Mouse (Mus musculus) gastrocnemius, adult 8-10 months (tissue): ENCODE results near the gene Kptn. TPM values are rescaled to one million over a fixed set of nuclear protein-coding genes. Genes with fewer than 3 reads are reported as not detected.

Experiments used
- DNase-seq, 2 experiments: peaks; one replicate each; pipeline ENCODE4 v3.0.0; 2022; ENCODE audit warnings: low spot score in 2 of 2
- total RNA-seq, 4 experiments: library from RNA; stranded (reverse); gene quantifications; 2 replicates each; pipeline ENCODE4 v1.2.4; 2022

Kptn gene
- total RNA-seq, 4 experiments from 2014 or later: 10.7 to 13.4 (median 11.9) TPM

DNA sequence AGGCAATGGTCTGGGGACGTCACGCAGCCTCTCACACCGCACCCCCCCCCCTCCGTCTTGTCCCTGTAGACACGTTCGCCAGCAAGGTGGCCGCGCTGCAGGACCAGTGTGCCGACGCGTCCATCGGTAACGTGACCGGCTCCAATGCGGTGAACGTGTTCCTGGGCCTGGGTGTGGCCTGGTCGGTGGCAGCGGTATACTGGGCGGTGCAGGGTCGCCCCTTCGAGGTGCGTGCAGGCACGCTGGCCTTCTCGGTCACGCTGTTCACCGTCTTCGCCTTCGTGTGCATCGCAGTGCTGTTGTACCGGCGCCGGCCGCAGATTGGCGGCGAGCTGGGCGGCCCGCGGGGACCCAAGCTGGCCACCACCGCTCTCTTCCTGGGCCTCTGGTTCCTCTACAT is 39.0 kb downstream of the Kptn start:
- no peak for DNase-seq

GRCm38 (mm10) chr7:16160702-16161101 is 41.0 kb downstream of the Kptn start:
- DNase-seq: no peak

GRCm38 (mm10) chr7:16161302-16161701 is 41.6 kb downstream of the Kptn start:
- no peak for DNase-seq

DNA sequence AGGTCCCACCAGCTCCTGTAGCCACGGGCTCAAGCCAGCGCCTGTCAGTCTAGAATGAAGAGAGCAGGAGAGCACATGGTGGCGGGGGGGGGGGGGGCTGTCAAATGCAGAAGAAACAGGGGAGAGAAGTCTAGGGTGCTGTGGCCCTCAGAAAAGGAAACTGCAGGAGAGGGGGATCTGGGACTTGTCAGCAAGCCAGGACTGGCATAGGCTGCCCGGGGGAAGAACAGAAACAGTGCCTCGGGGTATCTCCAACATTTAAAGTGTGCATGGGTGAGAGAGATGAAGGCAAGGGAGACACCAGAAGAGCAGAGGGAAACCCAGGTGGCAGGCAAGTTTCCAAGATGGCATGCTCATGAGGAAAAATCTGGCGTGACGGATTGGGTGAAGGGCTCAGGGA is 42.3 kb downstream of the Kptn start:
- no peak for DNase-seq

- no peak for DNase-seq
Observed at GRCm38 (mm10) chr7:16172141-16172581, 52.5 kb downstream of the Kptn start.

DNA sequence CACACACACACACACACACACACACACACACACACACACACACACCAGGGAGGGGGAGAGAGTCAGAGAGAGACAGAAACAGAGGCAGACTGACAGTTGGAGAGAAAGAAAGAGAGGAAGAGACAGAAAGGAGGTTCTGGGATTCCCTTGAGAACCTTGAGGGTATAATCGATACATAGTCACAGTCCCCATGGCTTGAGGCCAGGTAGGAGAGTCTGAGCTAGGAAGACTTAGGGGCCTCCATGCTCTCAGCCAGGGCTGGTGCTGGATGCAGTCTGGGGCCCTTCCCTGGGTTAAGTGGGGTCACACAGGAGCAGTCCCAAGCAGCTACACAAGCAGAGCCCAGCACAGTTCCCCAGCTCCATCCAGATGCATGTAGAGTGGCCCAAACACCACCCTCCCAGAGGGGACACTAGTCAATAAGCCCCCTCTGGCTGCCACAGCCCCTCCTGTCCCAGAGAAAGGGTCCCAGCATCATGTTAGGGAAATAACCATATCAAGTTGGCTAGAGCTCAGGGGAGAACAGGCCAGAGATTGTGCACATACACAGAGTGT is 53.0 kb downstream of the Kptn start:
- no peak for DNase-seq

DNA sequence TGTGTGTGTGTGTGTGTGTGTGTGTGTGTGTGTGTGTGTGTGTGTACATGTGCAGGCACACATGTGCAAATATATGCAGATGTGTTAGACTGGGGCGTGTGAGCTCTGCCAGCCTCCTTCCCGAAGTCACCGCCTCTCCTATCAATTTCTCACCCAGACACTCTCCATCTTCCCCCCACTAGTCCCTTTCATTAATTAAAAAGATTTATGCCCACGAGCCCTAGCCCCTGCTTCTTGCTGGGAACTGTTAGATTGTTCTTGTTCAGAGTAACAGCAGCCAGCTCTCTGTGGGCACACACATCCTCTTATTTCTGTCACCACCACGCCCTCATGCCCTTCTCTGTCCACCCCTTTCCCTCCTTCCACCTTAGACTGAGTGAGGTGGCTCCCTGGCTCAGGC is 53.5 kb downstream of the Kptn start:
- no peak for DNase-seq

DNA sequence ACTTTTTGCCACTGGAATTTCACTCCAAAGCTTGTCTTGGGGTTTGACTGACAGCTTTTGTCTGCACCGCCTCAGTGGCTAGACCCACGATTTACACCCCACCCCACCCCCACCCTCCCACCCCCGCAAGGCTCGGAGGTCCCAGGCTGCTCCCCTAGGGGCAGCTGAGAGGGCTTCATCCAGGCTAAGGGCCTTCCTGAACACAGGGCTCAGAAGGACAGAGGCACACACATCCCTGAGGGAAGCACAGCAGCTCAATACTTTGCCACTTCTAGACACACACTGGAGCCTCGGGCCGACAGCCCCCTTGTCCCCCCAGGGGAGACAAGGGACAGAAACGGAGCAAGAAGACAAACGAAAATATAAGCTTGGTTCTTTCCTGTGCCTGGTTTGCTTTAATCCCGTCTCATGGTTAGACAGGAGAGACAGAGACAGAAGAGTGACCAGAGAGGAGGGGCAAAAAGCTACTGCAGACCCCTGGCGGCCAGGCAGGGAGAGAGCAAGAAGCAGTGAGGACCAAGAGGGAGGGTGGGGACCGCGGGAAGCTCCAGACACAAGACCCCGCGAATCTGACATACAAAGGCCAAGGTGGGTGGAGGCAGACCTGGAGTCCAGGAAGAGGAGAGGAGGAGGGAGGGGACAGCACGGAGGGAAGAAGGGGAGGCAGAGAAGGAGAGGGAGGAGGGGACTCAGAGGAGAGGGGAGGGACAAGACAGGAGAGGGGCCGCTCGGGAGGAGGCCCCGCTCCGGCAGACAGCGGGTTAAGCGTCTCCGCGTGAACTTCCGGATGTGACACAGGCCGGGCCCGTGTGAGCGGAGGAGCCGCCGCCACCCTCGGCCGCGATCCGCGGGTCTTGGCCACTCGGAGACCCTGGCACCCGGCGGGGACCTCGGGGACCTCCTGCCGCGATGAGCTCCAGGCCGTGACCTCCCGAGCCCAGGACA is 55.2 kb downstream of the Kptn start, which contains the start of gene Meis3:
Meis3 (plus strand) TSS at position 494 of the 945 bp plus-strand sequence.
- DNase-seq: peak in 1 of 2 experiments; percentile 8

DNA sequence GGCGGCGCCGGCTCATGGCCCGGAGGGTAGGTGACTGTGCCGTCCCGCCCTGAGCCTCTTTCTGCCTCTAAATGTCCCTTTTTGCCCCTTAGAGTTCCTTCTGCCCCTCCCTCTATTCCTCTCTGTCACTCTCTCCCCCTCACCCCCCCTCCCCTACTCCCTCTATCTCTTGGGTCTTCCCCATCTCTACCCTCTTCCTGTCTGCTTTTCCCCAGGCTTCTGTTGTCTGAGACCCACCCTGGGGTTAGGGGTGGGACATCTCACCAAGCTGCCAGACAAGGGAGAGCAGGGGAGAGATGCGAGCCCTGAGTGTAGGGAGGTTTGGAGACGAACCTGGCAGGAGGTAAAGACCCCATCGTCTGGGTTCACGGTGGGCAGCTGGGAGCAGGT is 55.8 kb downstream of the Kptn start:
- no peak for DNase-seq

Other genes starting within 250 kb of the Kptn start
- not detected for gene Crx, start 239.9 kb upstream of the Kptn start, total RNA-seq
- gene Crxos, start 237.3 kb upstream of the Kptn start, total RNA-seq: not detected
- gene Selenow, start 197.5 kb upstream of the Kptn start, total RNA-seq: 1,000 to 10,000 TPM; 1,735 to 2,070 (median 1,829) TPM
- 10 to 100 TPM; 76.2 to 96.3 (median 82.3) TPM for gene Nop53, start 173.8 kb upstream of the Kptn start, total RNA-seq
- gene Ehd2, start 152.3 kb upstream of the Kptn start, total RNA-seq: 10 to 100 TPM; 23.7 to 32.7 (median 28.2) TPM
- gene Bicra, start 72.0 kb upstream of the Kptn start, total RNA-seq: 1 to 10 TPM; 3.7 to 6.8 (median 5.6) TPM
- gene Zfp541, start 58.1 kb upstream of the Kptn start, total RNA-seq: not detected
- 100 to 1,000 TPM; 105 to 140 (median 115) TPM for gene Napa, start 21.4 kb upstream of the Kptn start, total RNA-seq
- under 1 TPM; 0.07 to 0.19 (median 0.13) TPM for gene Slc8a2, start 9.9 kb downstream of the Kptn start, total RNA-seq
- gene Meis3, start 55.2 kb downstream of the Kptn start, total RNA-seq: 1 to 10 TPM in 2 of 4 experiments, under 1 TPM in 2; 0.58 to 1.5 (median 0.86) TPM
- 1 to 10 TPM; 2.5 to 5.2 (median 4.0) TPM for gene Dhx34, start 102.1 kb downstream of the Kptn start, total RNA-seq
- gene C5ar2, start 124.3 kb downstream of the Kptn start, total RNA-seq: under 1 TPM; 0.19 to 0.25 (median 0.23) TPM
- 1 to 10 TPM in 2 of 4 experiments, under 1 TPM in 2; 0.44 to 1.4 (median 0.92) TPM for gene C5ar1, start 139.6 kb downstream of the Kptn start, total RNA-seq
- 10 to 100 TPM; 13.6 to 19.4 (median 15.8) TPM for gene Inafm1, start 153.7 kb downstream of the Kptn start, total RNA-seq
- 10 to 100 TPM; 28.4 to 37.4 (median 32.2) TPM for gene Ccdc9, start 166.9 kb downstream of the Kptn start, total RNA-seq
- gene Bbc3, start 188.5 kb downstream of the Kptn start, total RNA-seq: 1 to 10 TPM; 1.4 to 2.1 (median 1.5) TPM